Mouse (Mus musculus) heart, adult 2 months (tissue): ENCODE measurements around the gene Wdr43. TPM values are rescaled to one million over a fixed set of nuclear protein-coding genes. Genes with fewer than 3 reads are reported as not detected.

Experiments
- DNase-seq, 2 experiments: peaks; one replicate each; pipeline ENCODE4 v3.0.0; 2021
- H3K27ac ChIP-seq: fragments of 200-600 bp; 2 replicates; pipeline ENCODE4 v1.8.1; 2022
- H3K27me3 ChIP-seq: fragments of 200-500 bp; 2 replicates; pipeline ENCODE4 v1.6.1; 2012; ENCODE audit warnings: mild to moderate bottlenecking, low read length, inconsistent platforms, mixed read lengths; ENCODE audit not compliant: control insufficient read depth, insufficient read depth
- H3K36me3 ChIP-seq: fragments of 200-500 bp; 2 replicates; pipeline ENCODE4 v1.6.1; 2012; ENCODE audit warnings: low read length, inconsistent platforms; ENCODE audit not compliant: control insufficient read depth, insufficient read depth
- H3K4me1 ChIP-seq: fragments of 200-500 bp; 2 replicates; pipeline ENCODE4 v1.6.1; 2011; ENCODE audit warnings: low read length; ENCODE audit not compliant: control insufficient read depth, insufficient read depth
- H3K4me3 ChIP-seq: fragments of 200-600 bp; 2 replicates; pipeline ENCODE4 v1.8.1; 2022
- H3K79me2 ChIP-seq: fragments of 200-500 bp; replicated peaks from 2 replicates; pipeline ENCODE4 v1.6.1; 2012; ENCODE audit warnings: mild to moderate bottlenecking, inconsistent platforms, low read length, moderate library complexity, mixed read lengths; ENCODE audit not compliant: control insufficient read depth, insufficient read depth
- H3K9ac ChIP-seq: fragments of 200-500 bp; 2 replicates; pipeline ENCODE4 v1.6.1; 2012; ENCODE audit warnings: low read depth, mild to moderate bottlenecking, control low read depth, inconsistent platforms, low read length, mixed read lengths
- CTCF ChIP-seq: fragments of 200-600 bp; IDR thresholded peaks from 2 replicates; pipeline ENCODE4 v1.8.1; 2022; ENCODE audit warnings: antibody characterized with exemption, mild to moderate bottlenecking, moderate library complexity
- EP300 ChIP-seq: fragments of 200-500 bp; IDR thresholded peaks from 2 replicates; pipeline ENCODE4 v1.6.1; 2011; ENCODE audit warnings: low read depth, low read length, control low read depth; ENCODE audit not compliant: insufficient read depth
- POLR2A ChIP-seq: fragments of 200-500 bp; IDR thresholded peaks from 2 replicates; pipeline ENCODE4 v1.6.1; 2011; ENCODE audit warnings: mild to moderate bottlenecking, low read depth, low read length, control low read depth; ENCODE audit not compliant: insufficient read depth
- WGBS: fragments of 180-500 bp; shearing (Covaris S2); methylation state at CpG from one replicate; pipeline ENCODE4 v1.1.7; 2018; 5-methylcytosine and 5-hydroxymethylcytosine counted together
- intact Hi-C: fragments of 180-260 bp; cut with DNase I; formaldehyde crosslinking; loops from one replicate; pipeline ENCODE4 v1.15.1; 2025
- polyA plus RNA-seq: library from polyadenylated mRNA; depleted of rRNA; stranded (reverse); fragments of >200 nt; gene quantifications from 2 replicates; pipeline ENCODE4 v1.2.3, GENCODE M21; 2012; rRNA removed
- total RNA-seq, 2 experiments: library from RNA; stranded (reverse); gene quantifications; 2 replicates each; pipeline ENCODE4 v1.2.3; 2021

Wdr43 gene
- total and polyA plus RNA-seq, 3 experiments, result 8.4 to 21.9 (median 19.1) TPM

- Histone ChIP-seq H3K27ac (peak overlapping the region; percentile 54), H3K27me3 (no peaks in the 10 kb centered on the region), H3K79me2 (no peaks in the 10 kb centered on the region), H3K4me3 (no peak overlapping the region), H3K36me3 (no peaks in the 10 kb centered on the region), H3K4me1 (peaks cover 4% of the 10 kb centered on the region; the same call in 1 of the 2 replicates), H3K9ac (no peak overlapping the region)
- peak in 1 of 2 experiments; percentile 31 for DNase-seq
- intact Hi-C loops, result no loop called here
- WGBS, result 44% methylated on average over 1 of the region's 1 CpGs
- TF ChIP-seq CTCF (no peak), EP300 (0 out of 2 replicates have a peak, but pooled peaks have one; percentile 53)
Measured at GRCm38 (mm10) chr17:71705113-71705512, 89.4 kb downstream of the Wdr43 start.

- no peak overlapping the region for H3K9ac ChIP-seq
- no peak overlapping the region for H3K4me3 ChIP-seq
- peak overlapping the region; percentile 54 for H3K27ac ChIP-seq
- H3K79me2 ChIP-seq, result no peaks in the 10 kb centered on the region
- intact Hi-C loops, result no loop called here
- H3K4me1 ChIP-seq, result peaks cover 4% of the 10 kb centered on the region; the same call in 1 of the 2 replicates
- no peaks in the 10 kb centered on the region for H3K36me3 ChIP-seq
- peak in 1 of 2 experiments; percentile 61 for DNase-seq
- 63% methylated on average over 14 of the region's 14 CpGs for WGBS
- no peaks in the 10 kb centered on the region for H3K27me3 ChIP-seq
- TF ChIP-seq CTCF (no peak), POLR2A (peak; percentile 29; the same call in 1 of the 2 replicates), EP300 (peak; percentile 68; the same call in 1 of the 2 replicates)
Measured at GRCm38 (mm10) chr17:71705550-71706480, 90.1 kb downstream of the Wdr43 start.

DNA sequence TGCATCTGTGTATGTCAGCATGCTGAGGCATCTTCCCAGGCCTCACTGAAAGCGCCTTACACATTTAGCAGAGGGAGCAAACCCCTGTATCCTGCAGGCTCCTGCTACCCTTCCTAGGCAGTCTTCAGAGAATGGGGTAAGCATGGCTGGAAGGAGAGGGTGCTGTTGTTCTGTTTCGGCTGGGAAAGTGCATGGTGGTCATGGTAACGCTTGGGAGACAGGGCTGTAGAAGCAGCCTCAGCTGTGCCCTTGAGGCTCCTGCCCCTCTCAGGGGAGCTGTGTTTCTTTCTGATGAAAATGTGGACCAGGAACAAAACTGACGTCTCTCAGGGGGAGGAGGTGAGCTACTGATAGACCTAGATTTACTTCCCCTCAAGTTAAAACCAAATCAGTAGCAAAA lies 92.0 kb downstream of the Wdr43 start:
- TF ChIP-seq CTCF (no peak), POLR2A (no peak), EP300 (no peak)
- intact Hi-C loops, result no loop called here
- H3K9ac ChIP-seq, result no peak overlapping the region
- H3K79me2 ChIP-seq, result no peaks in the 10 kb centered on the region
- no peak overlapping the region for H3K4me3 ChIP-seq
- H3K27ac ChIP-seq, result no peak overlapping the region
- 78% methylated on average over 4 of the region's 4 CpGs for WGBS
- no peak for DNase-seq
- H3K36me3 ChIP-seq, result no peaks in the 10 kb centered on the region
- no peaks in the 10 kb centered on the region for H3K27me3 ChIP-seq
- peaks cover 4% of the 10 kb centered on the region; the same call in 1 of the 2 replicates for H3K4me1 ChIP-seq

Other genes with a start within 250 kb of the Wdr43 start
- gene Gm4707, start 156.0 kb upstream of the Wdr43 start, total RNA-seq, result under 1 TPM; 0.76 to 0.96 TPM
- 0.35 and 0.38 TPM in 2 replicates for gene Gm4707, start 156.0 kb upstream of the Wdr43 start, polyA plus RNA-seq
- 10 to 100 TPM; 16.6 to 18.6 TPM for gene Smchd1, start 140.6 kb upstream of the Wdr43 start, total RNA-seq
- 4.9 and 10.2 TPM in 2 replicates for gene Smchd1, start 140.6 kb upstream of the Wdr43 start, polyA plus RNA-seq
- gene Ndc80, start 89.0 kb upstream of the Wdr43 start, total RNA-seq, result under 1 TPM; 0.37 to 0.61 TPM
- not detected in 2 replicates for gene Ndc80, start 89.0 kb upstream of the Wdr43 start, polyA plus RNA-seq
- under 1 TPM in 1 of 2 experiments, not detected in 1; 0.37 TPM for gene Spdya, start 63.8 kb upstream of the Wdr43 start, total RNA-seq
- gene Spdya, start 63.8 kb upstream of the Wdr43 start, polyA plus RNA-seq, result not detected in 2 replicates
- gene Togaram2, start 57.4 kb downstream of the Wdr43 start, total RNA-seq, result 1 to 10 TPM; 5.4 to 5.5 TPM
- 5.3 and 5.9 TPM in 2 replicates for gene Togaram2, start 57.4 kb downstream of the Wdr43 start, polyA plus RNA-seq
- under 1 TPM; 0.26 to 0.45 TPM for gene Pcare, start 137.0 kb downstream of the Wdr43 start, total RNA-seq
- 0.02 and 0.15 TPM in 2 replicates for gene Pcare, start 137.0 kb downstream of the Wdr43 start, polyA plus RNA-seq
- 100 to 1,000 TPM; 220 to 268 TPM for gene Clip4, start 152.6 kb downstream of the Wdr43 start, total RNA-seq
- 121 and 213 TPM in 2 replicates for gene Clip4, start 152.6 kb downstream of the Wdr43 start, polyA plus RNA-seq